Mouse (Mus musculus): ENCODE results near the gene Slc35g3. TPM values are rescaled to one million over a fixed set of nuclear protein-coding genes. Genes with fewer than 3 reads are reported as not detected.

Gene Slc35g3
- polyA plus RNA-seq, 1 experiment from 2014 or later: not detected

- no peak for ATAC-seq (ENCODE audit: low FRiP score, low read depth)
- WGBS: 21% methylated on average over 4 of the region's 4 CpGs
- peaks cover 3% of the 10 kb centered on the region for H3K4me1 ChIP-seq
Observed at GRCm38 (mm10) chr11:69781828-69782227, 20.1 kb upstream of the Slc35g3 start.

GRCm38 (mm10) chr11:69778985-69779384, 17.2 kb upstream of the Slc35g3 start:
- Histone ChIP-seq H3K4me2 (replicated peaks) (no peak overlapping the region), H3K27me3 (replicated peaks) (peaks cover 16% of the 10 kb centered on the region)
- no peak for ATAC-seq (ENCODE audit: low FRiP score, low read depth)

More at GRCm38 (mm10) chr11:69781828-69782227, 20.1 kb upstream of the Slc35g3 start:
- peaks cover 16% of the 10 kb centered on the region for H3K27me3 ChIP-seq (replicated peaks)
- H3K36me3 ChIP-seq: no peaks in the 10 kb centered on the region; the same call in 1 of the 2 replicates
- no peak overlapping the region for H3K4me3 ChIP-seq
- H3K9me3 ChIP-seq: no peaks in the 10 kb centered on the region
- no peak overlapping the region for H3K4me2 ChIP-seq (replicated peaks)
- H3K9ac ChIP-seq: no peak overlapping the region
- H3K27ac ChIP-seq: no peak overlapping the region

GRCm38 (mm10) chr11:69778258-69778982, 16.7 kb upstream of the Slc35g3 start:
- Histone ChIP-seq H3K4me2 (replicated peaks) (no peak overlapping the region), H3K27ac (no peak overlapping the region)
- 68% methylated on average over 23 of the region's 23 CpGs for whole genome bisulfite sequencing

More at GRCm38 (mm10) chr11:69778985-69779384, 17.2 kb upstream of the Slc35g3 start:
- H3K4me1 ChIP-seq: peaks cover 6% of the 10 kb centered on the region
- H3K9me3 ChIP-seq: no peaks in the 10 kb centered on the region
- H3K36me3 ChIP-seq: peaks cover 9% of the 10 kb centered on the region
- H3K27ac ChIP-seq: no peak overlapping the region
- WGBS: 42% methylated on average over 7 of the region's 7 CpGs
- H3K4me3 ChIP-seq: no peak overlapping the region
- H3K9ac ChIP-seq: no peak overlapping the region

GRCm38 (mm10) chr11:69777504-69778257, 15.9 kb upstream of the Slc35g3 start:
- Histone ChIP-seq H3K4me3 (no peak overlapping the region), H3K27ac (no peak overlapping the region), H3K4me2 (replicated peaks) (peak overlapping the region; percentile 22; the same call in 1 of the 2 replicates), H3K27me3 (replicated peaks) (peaks cover 16% of the 10 kb centered on the region), H3K4me1 (peaks cover 6% of the 10 kb centered on the region), H3K9ac (no peak overlapping the region), H3K9me3 (no peaks in the 10 kb centered on the region), H3K36me3 (peaks cover 9% of the 10 kb centered on the region)
- WGBS: 63% methylated on average over 26 of the region's 26 CpGs
- ATAC-seq (ENCODE audit: low FRiP score, low read depth): no peak

More at GRCm38 (mm10) chr11:69778258-69778982, 16.7 kb upstream of the Slc35g3 start:
- Histone ChIP-seq H3K9ac (no peak overlapping the region), H3K9me3 (no peaks in the 10 kb centered on the region), H3K27me3 (replicated peaks) (peaks cover 16% of the 10 kb centered on the region), H3K36me3 (peaks cover 9% of the 10 kb centered on the region), H3K4me1 (peaks cover 6% of the 10 kb centered on the region), H3K4me3 (no peak overlapping the region)
- ATAC-seq (ENCODE audit: low FRiP score, low read depth): no peak

GRCm38 (mm10) chr11:69776488-69776887, 14.7 kb upstream of the Slc35g3 start:
- no peak overlapping the region for H3K4me3 ChIP-seq
- WGBS: 85% methylated on average over 20 of the region's 20 CpGs
- no peak overlapping the region for H3K9ac ChIP-seq
- H3K4me1 ChIP-seq: peaks cover 6% of the 10 kb centered on the region
- H3K9me3 ChIP-seq: no peaks in the 10 kb centered on the region
- H3K27me3 ChIP-seq (replicated peaks): peaks cover 16% of the 10 kb centered on the region
- H3K4me2 ChIP-seq (replicated peaks): no peak overlapping the region
- no peak for ATAC-seq (ENCODE audit: low FRiP score, low read depth)
- peaks cover 9% of the 10 kb centered on the region for H3K36me3 ChIP-seq
- no peak overlapping the region for H3K27ac ChIP-seq

- Histone ChIP-seq H3K4me1 (peaks cover 6% of the 10 kb centered on the region), H3K27ac (no peak overlapping the region), H3K9me3 (no peaks in the 10 kb centered on the region), H3K36me3 (peaks cover 9% of the 10 kb centered on the region), H3K27me3 (replicated peaks) (peaks cover 16% of the 10 kb centered on the region), H3K9ac (no peak overlapping the region), H3K4me2 (replicated peaks) (no peak overlapping the region), H3K4me3 (no peak overlapping the region)
- ATAC-seq (ENCODE audit: low FRiP score, low read depth): no peak
- WGBS: 66% methylated on average over 10 of the region's 10 CpGs
Observed at GRCm38 (mm10) chr11:69775716-69776115, 13.9 kb upstream of the Slc35g3 start.

GRCm38 (mm10) chr11:69774961-69775360, 13.2 kb upstream of the Slc35g3 start:
- H3K27ac ChIP-seq: no peak overlapping the region
- H3K4me3 ChIP-seq: no peak overlapping the region
- no peak for ATAC-seq (ENCODE audit: low FRiP score, low read depth)
- peaks cover 16% of the 10 kb centered on the region for H3K27me3 ChIP-seq (replicated peaks)
- H3K4me1 ChIP-seq: peaks cover 6% of the 10 kb centered on the region
- 62% methylated on average over 5 of the region's 5 CpGs for WGBS
- H3K9me3 ChIP-seq: no peaks in the 10 kb centered on the region
- no peak overlapping the region for H3K4me2 ChIP-seq (replicated peaks)
- peaks cover 9% of the 10 kb centered on the region for H3K36me3 ChIP-seq
- no peak overlapping the region for H3K9ac ChIP-seq

- WGBS: 76% methylated on average over 4 of the region's 4 CpGs
- Histone ChIP-seq H3K4me3 (no peak overlapping the region), H3K4me2 (replicated peaks) (peak overlapping the region; percentile 81; the same call in 1 of the 2 replicates)
Observed at GRCm38 (mm10) chr11:69767625-69767909, 5.8 kb upstream of the Slc35g3 start.

GRCm38 (mm10) chr11:69766872-69767624, 5.3 kb upstream of the Slc35g3 start:
- peaks cover 17% of the 10 kb centered on the region for H3K4me1 ChIP-seq
- 71% methylated on average over 13 of the region's 13 CpGs for WGBS
- no peak overlapping the region for H3K27ac ChIP-seq
- ATAC-seq (ENCODE audit: low FRiP score, low read depth): no peak
- no peaks in the 10 kb centered on the region for H3K27me3 ChIP-seq (replicated peaks)
- H3K36me3 ChIP-seq: no peaks in the 10 kb centered on the region
- peak overlapping the region; percentile 79; the same call in 1 of the 2 replicates for H3K4me3 ChIP-seq
- H3K4me2 ChIP-seq (replicated peaks): peak overlapping the region; percentile 81
- H3K9ac ChIP-seq: peak overlapping the region; percentile 92
- no peaks in the 10 kb centered on the region for H3K9me3 ChIP-seq

More at GRCm38 (mm10) chr11:69767625-69767909, 5.8 kb upstream of the Slc35g3 start:
- H3K27me3 ChIP-seq (replicated peaks): no peaks in the 10 kb centered on the region
- ATAC-seq (ENCODE audit: low FRiP score, low read depth): no peak
- H3K9me3 ChIP-seq: no peaks in the 10 kb centered on the region
- peaks cover 17% of the 10 kb centered on the region for H3K4me1 ChIP-seq
- no peak overlapping the region for H3K27ac ChIP-seq
- no peak overlapping the region for H3K9ac ChIP-seq
- no peaks in the 10 kb centered on the region for H3K36me3 ChIP-seq

- no peaks in the 10 kb centered on the region for H3K36me3 ChIP-seq
- H3K27me3 ChIP-seq (replicated peaks): no peaks in the 10 kb centered on the region
- peak overlapping the region; percentile 55; the same call in 1 of the 2 replicates for H3K27ac ChIP-seq
- peak; percentile 72 for ATAC-seq (ENCODE audit: low FRiP score, low read depth)
- H3K4me3 ChIP-seq: peak overlapping the region; percentile 79
- no peaks in the 10 kb centered on the region for H3K9me3 ChIP-seq
- H3K4me2 ChIP-seq (replicated peaks): peak overlapping the region; percentile 81
- under 1% methylated on average over 37 of the region's 37 CpGs for WGBS
- peak overlapping the region; percentile 92 for H3K9ac ChIP-seq
- H3K4me1 ChIP-seq: peaks cover 17% of the 10 kb centered on the region
Observed at GRCm38 (mm10) chr11:69766126-69766609, 4.4 kb upstream of the Slc35g3 start.

GRCm38 (mm10) chr11:69765221-69766125, 3.7 kb upstream of the Slc35g3 start, which contains the start of gene Zbtb4:
Gene Zbtb4 (plus strand): TSS chr11:69765912.
- H3K4me2 ChIP-seq (replicated peaks): peak within 1 kb of the TSS; percentile 81
- peak; percentile 69; the same call in 1 of the 2 replicates for ATAC-seq (ENCODE audit: low FRiP score, low read depth)
- H3K27ac ChIP-seq: peak within 1 kb of the TSS; percentile 55; the same call in 1 of the 2 replicates
- peaks cover 22% of the 10 kb centered on the region for H3K4me1 ChIP-seq
- H3K4me3 ChIP-seq: peak within 1 kb of the TSS; percentile 79
- no peaks in the 10 kb centered on the region for H3K36me3 ChIP-seq
- no peaks in the 10 kb centered on the region for H3K27me3 ChIP-seq (replicated peaks)
- WGBS: 19% methylated on average over 45 of the region's 55 CpGs
- peak within 1 kb of the TSS; percentile 92 for H3K9ac ChIP-seq
- H3K9me3 ChIP-seq: no peaks in the 10 kb centered on the region
